Mouse (Mus musculus): Measurements from ENCODE around the gene Gm14525.
"Not testable (repeated sequence)": the region's sequence is repeated elsewhere in the genome, so short reads cannot be mapped to it uniquely, and the experiment has no call there.

The Gm14525 gene

DNA sequence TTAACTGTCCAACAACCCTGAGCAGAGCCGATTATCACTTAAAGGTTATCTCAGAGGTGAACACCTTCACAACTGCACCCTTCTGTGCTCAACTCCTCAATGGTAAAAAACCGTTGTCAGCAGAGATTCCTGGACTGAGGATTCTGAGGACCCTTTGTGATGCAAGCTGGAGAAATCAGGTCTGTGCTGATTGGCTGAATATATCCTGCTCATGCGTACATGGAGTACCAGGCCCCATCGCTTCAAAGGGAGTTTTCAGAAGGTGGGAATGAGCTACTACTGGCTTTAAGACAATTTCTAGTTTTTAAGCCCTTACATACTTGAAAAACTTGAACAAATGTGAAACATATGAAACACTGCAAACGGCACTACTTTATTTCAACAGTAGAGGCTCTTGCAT is at the start of gene Gm14525:
Gene Gm14525 (minus strand): TSS at position 101 of the 400 bp plus-strand sequence.
- not testable (repeated sequence) for DNase-seq (ENCODE audit: extremely low read depth, low read depth, low spot score)
